Mouse (Mus musculus): Measurements from ENCODE around the gene Hmg20a. TPM values are rescaled to one million over a fixed set of nuclear protein-coding genes. Genes with fewer than 3 reads are reported as not detected.

Hmg20a gene
- polyA plus RNA-seq, 1 experiment, result 13.8 TPM

- H3ac ChIP-seq (ENCODE audit: control insufficient read depth, insufficient read length), result no peak overlapping the region
- no peaks in the 10 kb centered on the region for H3K79me2 ChIP-seq (ENCODE audit: control insufficient read depth, insufficient read depth)
- no peak overlapping the region for H3K4me3 ChIP-seq
- no peaks in the 10 kb centered on the region for H3K27me3 ChIP-seq (ENCODE audit: control insufficient read depth, insufficient read depth, insufficient read length)
- peak overlapping the region; percentile 78 for H3K4me2 ChIP-seq (ENCODE audit: low read depth)
- H3K36me3 ChIP-seq (ENCODE audit: control insufficient read depth, insufficient read depth), result no peaks in the 10 kb centered on the region
- TF ChIP-seq SRF (IDR thresholded peaks at IDR 0.05; ENCODE audit: control insufficient read depth, insufficient read length, low read depth) (no peak), CEBPB (IDR thresholded peaks at IDR 0.05; ENCODE audit: insufficient read depth, poor library complexity, severe bottlenecking) (no peak), TCF12 (IDR thresholded peaks at IDR 0.05; ENCODE audit: insufficient read depth, poor library complexity, severe bottlenecking) (no peak), MYOG (IDR thresholded peaks at IDR 0.05; ENCODE audit: control insufficient read depth in 1 of 3, insufficient read depth in 1 of 3, insufficient read length in 2 of 3, low read depth in 2 of 3) (no peak), USF1 (IDR thresholded peaks at IDR 0.05; ENCODE audit: low read depth) (no peak), MAX (IDR thresholded peaks at IDR 0.05; ENCODE audit: low read depth) (no peak), MYOD1 (IDR thresholded peaks at IDR 0.05; ENCODE audit: control insufficient read depth in 1 of 3, insufficient read length in 2 of 3, low read depth in 2 of 3) (no peak), REST (IDR thresholded peaks at IDR 0.05; ENCODE audit: insufficient read depth, insufficient read length) (no peak), POLR2AphosphoS2 (IDR thresholded peaks at IDR 0.05; ENCODE audit: insufficient read length, low read depth) (no peak), TCF3 (IDR thresholded peaks at IDR 0.05; ENCODE audit: insufficient read length, low read depth) (no peak), E2F4 (IDR thresholded peaks at IDR 0.05; ENCODE audit: insufficient read depth) (no peak)
These were observed 82.6 kb downstream of the Hmg20a start for GRCm38 (mm10) chr9:56500893-56501590.

GRCm38 (mm10) chr9:56501721-56502542 lies 83.5 kb downstream of the Hmg20a start:
- no peak for TF ChIP-seq MYOD1 (IDR thresholded peaks at IDR 0.05; ENCODE audit: control insufficient read depth in 1 of 3, insufficient read length in 2 of 3, low read depth in 2 of 3)
- no peak for TF ChIP-seq POLR2A (IDR thresholded peaks at IDR 0.05; ENCODE audit: insufficient read length, low read depth)
- no peak for TF ChIP-seq SRF (IDR thresholded peaks at IDR 0.05; ENCODE audit: control insufficient read depth, insufficient read length, low read depth)
- no peak for TF ChIP-seq MYOG (IDR thresholded peaks at IDR 0.05; ENCODE audit: control insufficient read depth in 1 of 3, insufficient read depth in 1 of 3, insufficient read length in 2 of 3, low read depth in 2 of 3)
- TF ChIP-seq USF1 (IDR thresholded peaks at IDR 0.05; ENCODE audit: low read depth), result no peak
- no peak for TF ChIP-seq POLR2AphosphoS2 (IDR thresholded peaks at IDR 0.05; ENCODE audit: insufficient read length, low read depth)
- TF ChIP-seq MAX (IDR thresholded peaks at IDR 0.05; ENCODE audit: low read depth), result no peak
- TF ChIP-seq E2F4 (IDR thresholded peaks at IDR 0.05; ENCODE audit: insufficient read depth), result no peak
- TF ChIP-seq REST (IDR thresholded peaks at IDR 0.05; ENCODE audit: insufficient read depth, insufficient read length), result no peak
- no peak for TF ChIP-seq TCF3 (IDR thresholded peaks at IDR 0.05; ENCODE audit: insufficient read length, low read depth)
- no peak for TF ChIP-seq CEBPB (IDR thresholded peaks at IDR 0.05; ENCODE audit: insufficient read depth, poor library complexity, severe bottlenecking)
- TF ChIP-seq TCF12 (IDR thresholded peaks at IDR 0.05; ENCODE audit: insufficient read depth, poor library complexity, severe bottlenecking), result no peak
- H3K4me3 ChIP-seq, result no peak overlapping the region
- H3K4me2 ChIP-seq (ENCODE audit: low read depth), result peak overlapping the region; percentile 78
- H3ac ChIP-seq (ENCODE audit: control insufficient read depth, insufficient read length), result no peak overlapping the region
- no peaks in the 10 kb centered on the region for H3K36me3 ChIP-seq (ENCODE audit: control insufficient read depth, insufficient read depth)
- no peaks in the 10 kb centered on the region for H3K27me3 ChIP-seq (ENCODE audit: control insufficient read depth, insufficient read depth, insufficient read length)
- H3K79me2 ChIP-seq (ENCODE audit: control insufficient read depth, insufficient read depth), result no peaks in the 10 kb centered on the region

- Histone ChIP-seq H3K4me3 (no peak overlapping the region), H3K79me2 (ENCODE audit: control insufficient read depth, insufficient read depth) (no peaks in the 10 kb centered on the region), H3K4me2 (ENCODE audit: low read depth) (peak overlapping the region; percentile 78), H3K36me3 (ENCODE audit: control insufficient read depth, insufficient read depth) (no peaks in the 10 kb centered on the region), H3K27me3 (ENCODE audit: control insufficient read depth, insufficient read depth, insufficient read length) (no peaks in the 10 kb centered on the region), H3ac (ENCODE audit: control insufficient read depth, insufficient read length) (no peak overlapping the region)
- TF ChIP-seq MYOG (IDR thresholded peaks at IDR 0.05; ENCODE audit: control insufficient read depth in 1 of 3, insufficient read depth in 1 of 3, insufficient read length in 2 of 3, low read depth in 2 of 3) (peak in 2 of 3 experiments; percentile 43 to 61), REST (IDR thresholded peaks at IDR 0.05; ENCODE audit: insufficient read depth, insufficient read length) (no peak), MAX (IDR thresholded peaks at IDR 0.05; ENCODE audit: low read depth) (no peak), POLR2A (IDR thresholded peaks at IDR 0.05; ENCODE audit: insufficient read length, low read depth) (no peak), TCF3 (IDR thresholded peaks at IDR 0.05; ENCODE audit: insufficient read length, low read depth) (no peak), MYOD1 (IDR thresholded peaks at IDR 0.05; ENCODE audit: control insufficient read depth in 1 of 3, insufficient read length in 2 of 3, low read depth in 2 of 3) (peak in 2 of 3 experiments; percentile 42 to 61), CEBPB (IDR thresholded peaks at IDR 0.05; ENCODE audit: insufficient read depth, poor library complexity, severe bottlenecking) (no peak), POLR2AphosphoS2 (IDR thresholded peaks at IDR 0.05; ENCODE audit: insufficient read length, low read depth) (peak; percentile 30), E2F4 (IDR thresholded peaks at IDR 0.05; ENCODE audit: insufficient read depth) (no peak)
These were observed 84.1 kb downstream of the Hmg20a start for GRCm38 (mm10) chr9:56502543-56502971.

- Histone ChIP-seq H3K27me3 (ENCODE audit: control insufficient read depth, insufficient read depth, insufficient read length) (no peaks in the 10 kb centered on the region), H3K4me2 (ENCODE audit: low read depth) (peak overlapping the region; percentile 78), H3K4me3 (no peak overlapping the region), H3K79me2 (ENCODE audit: control insufficient read depth, insufficient read depth) (no peaks in the 10 kb centered on the region), H3ac (ENCODE audit: control insufficient read depth, insufficient read length) (no peak overlapping the region), H3K36me3 (ENCODE audit: control insufficient read depth, insufficient read depth) (no peaks in the 10 kb centered on the region)
- TF ChIP-seq USF1 (IDR thresholded peaks at IDR 0.05; ENCODE audit: low read depth), result no peak
- no peak for TF ChIP-seq TCF12 (IDR thresholded peaks at IDR 0.05; ENCODE audit: insufficient read depth, poor library complexity, severe bottlenecking)
- TF ChIP-seq TCF3 (IDR thresholded peaks at IDR 0.05; ENCODE audit: insufficient read length, low read depth), result no peak
- TF ChIP-seq MYOG (IDR thresholded peaks at IDR 0.05; ENCODE audit: control insufficient read depth in 1 of 3, insufficient read depth in 1 of 3, insufficient read length in 2 of 3, low read depth in 2 of 3), result no peak
- TF ChIP-seq REST (IDR thresholded peaks at IDR 0.05; ENCODE audit: insufficient read depth, insufficient read length), result no peak
- no peak for TF ChIP-seq POLR2A (IDR thresholded peaks at IDR 0.05; ENCODE audit: insufficient read length, low read depth)
- no peak for TF ChIP-seq MAX (IDR thresholded peaks at IDR 0.05; ENCODE audit: low read depth)
- no peak for TF ChIP-seq E2F4 (IDR thresholded peaks at IDR 0.05; ENCODE audit: insufficient read depth)
- no peak for TF ChIP-seq POLR2AphosphoS2 (IDR thresholded peaks at IDR 0.05; ENCODE audit: insufficient read length, low read depth)
- TF ChIP-seq SRF (IDR thresholded peaks at IDR 0.05; ENCODE audit: control insufficient read depth, insufficient read length, low read depth), result no peak
- no peak for TF ChIP-seq CEBPB (IDR thresholded peaks at IDR 0.05; ENCODE audit: insufficient read depth, poor library complexity, severe bottlenecking)
- TF ChIP-seq MYOD1 (IDR thresholded peaks at IDR 0.05; ENCODE audit: control insufficient read depth in 1 of 3, insufficient read length in 2 of 3, low read depth in 2 of 3), result no peak
These were observed 85.5 kb downstream of the Hmg20a start for GRCm38 (mm10) chr9:56503621-56504500.
